Mouse (Mus musculus) forebrain, postnatal 0 days (tissue): ENCODE measurements around the gene Wwtr1. TPM values are rescaled to one million over a fixed set of nuclear protein-coding genes. Genes with fewer than 3 reads are reported as not detected.

Experiments used
- ATAC-seq: fragments of 200-750 bp; cut with Nextera tagmentation; 2 replicates; pipeline ENCODE4 v1.8.0; 2017; ENCODE audit warnings: mild to moderate bottlenecking, moderate library complexity
- DNase-seq: peaks from one replicate; pipeline ENCODE4 v3.0.0-alpha.2; 2015
- H3K27ac ChIP-seq: fragments of 300-500 bp; sonication (generic); 2 replicates; pipeline ENCODE4 v1.5.1; 2014; ENCODE audit warnings: low read depth, mild to moderate bottlenecking, antibody characterized with exemption, low read length, moderate library complexity, mixed read lengths
- H3K27me3 ChIP-seq: fragments of 300-500 bp; sonication (generic); 2 replicates; pipeline ENCODE4 v1.6.1; 2014; ENCODE audit warnings: mild to moderate bottlenecking, low read length, mixed read lengths; ENCODE audit not compliant: insufficient read depth
- H3K36me3 ChIP-seq: fragments of 300-500 bp; sonication (generic); 2 replicates; pipeline ENCODE4 v1.6.1; 2014; ENCODE audit warnings: mild to moderate bottlenecking, moderate library complexity; ENCODE audit not compliant: insufficient read depth
- H3K4me1 ChIP-seq: fragments of 300-500 bp; sonication (generic); 2 replicates; pipeline ENCODE4 v1.6.1; 2014; ENCODE audit warnings: antibody characterized with exemption; ENCODE audit not compliant: insufficient read depth
- H3K4me2 ChIP-seq: fragments of 300-500 bp; sonication (generic); 2 replicates; pipeline ENCODE4 v1.6.1; 2014; ENCODE audit warnings: low read depth, mild to moderate bottlenecking, moderate library complexity
- H3K4me3 ChIP-seq: fragments of 300-500 bp; sonication (generic); 2 replicates; pipeline ENCODE4 v1.5.1; 2014; ENCODE audit warnings: low read depth, low read length, mixed read lengths
- H3K9ac ChIP-seq: fragments of 300-500 bp; sonication (generic); 2 replicates; pipeline ENCODE4 v1.6.1; 2014; ENCODE audit warnings: mild to moderate bottlenecking
- H3K9me3 ChIP-seq: fragments of 300-500 bp; sonication (generic); 2 replicates; pipeline ENCODE4 v1.6.1; 2016; ENCODE audit warnings: low read length
- CTCF ChIP-seq: sonication (generic); IDR thresholded peaks from 2 replicates; pipeline ENCODE4 v1.5.1; 2016; ENCODE audit warnings: antibody characterized with exemption, control low read depth, low read depth
- WGBS: fragments of 180-500 bp; shearing (Covaris S2); extraction: QIAGEN DNeasy Blood & Tissue Kit; methylation state at CpG from one replicate; pipeline ENCODE4 v1.1.7; 2014; 5-methylcytosine and 5-hydroxymethylcytosine counted together
- polyA plus RNA-seq: library from polyadenylated mRNA; unstranded; fragments of >200 nt; fragmentation: Nextera tagmentation; extraction: Ambion mirVana; gene quantifications from 2 replicates; pipeline ENCODE4 v1.2.1, GENCODE M21; 2015
- total RNA-seq: library from RNA; depleted of rRNA; stranded (reverse); fragments of >200 nt; gene quantifications from 2 replicates; pipeline ENCODE4 v1.2.3, GENCODE M21; 2014

The Wwtr1 gene
- total and polyA plus RNA-seq, 2 experiments from 2014 or later: 12.1 to 39.1 TPM

- no peak for TF ChIP-seq CTCF
Observed at GRCm38 (mm10) chr3:57544154-57544553, 31.6 kb downstream of the Wwtr1 start.

GRCm38 (mm10) chr3:57542848-57543380, 32.8 kb downstream of the Wwtr1 start:
- Histone ChIP-seq H3K4me2 (no peak overlapping the region), H3K4me3 (no peak overlapping the region), H3K9me3 (no peaks in the 10 kb centered on the region), H3K36me3 (no peaks in the 10 kb centered on the region), H3K27me3 (no peaks in the 10 kb centered on the region), H3K27ac (no peak overlapping the region), H3K4me1 (no peaks in the 10 kb centered on the region), H3K9ac (no peak overlapping the region)
- no peak for ATAC-seq
- no peak for TF ChIP-seq CTCF
- no peak for DNase-seq

More at GRCm38 (mm10) chr3:57544154-57544553, 31.6 kb downstream of the Wwtr1 start:
- Histone ChIP-seq H3K27me3 (no peaks in the 10 kb centered on the region), H3K4me3 (no peak overlapping the region), H3K27ac (no peak overlapping the region), H3K9ac (no peak overlapping the region), H3K4me2 (no peak overlapping the region), H3K9me3 (no peaks in the 10 kb centered on the region), H3K4me1 (no peaks in the 10 kb centered on the region; the same call in 1 of the 2 replicates), H3K36me3 (no peaks in the 10 kb centered on the region)
- 85% methylated on average over 9 of the region's 9 CpGs for WGBS
- DNase-seq (no peak), ATAC-seq (no peak)

- Histone ChIP-seq H3K4me1 (no peaks in the 10 kb centered on the region), H3K4me2 (no peak overlapping the region), H3K9me3 (no peaks in the 10 kb centered on the region), H3K27me3 (no peaks in the 10 kb centered on the region), H3K4me3 (no peak overlapping the region), H3K27ac (no peak overlapping the region), H3K9ac (no peak overlapping the region), H3K36me3 (no peaks in the 10 kb centered on the region)
- DNase-seq: no peak
- 47% methylated on average over 7 of the region's 7 CpGs for WGBS
- TF ChIP-seq CTCF: no peak
- ATAC-seq: no peak
Observed at GRCm38 (mm10) chr3:57541205-57541604, 34.5 kb downstream of the Wwtr1 start.

GRCm38 (mm10) chr3:57540474-57540873, 35.2 kb downstream of the Wwtr1 start:
- Histone ChIP-seq H3K27me3 (no peaks in the 10 kb centered on the region), H3K4me1 (no peaks in the 10 kb centered on the region), H3K27ac (no peak overlapping the region), H3K4me3 (no peak overlapping the region), H3K9me3 (no peaks in the 10 kb centered on the region), H3K36me3 (no peaks in the 10 kb centered on the region), H3K9ac (no peak overlapping the region), H3K4me2 (no peak overlapping the region)
- DNase-seq (no peak), ATAC-seq (no peak)
- 62% methylated on average over 2 of the region's 2 CpGs for WGBS
- no peak for TF ChIP-seq CTCF

GRCm38 (mm10) chr3:57535483-57536185, 40.1 kb downstream of the Wwtr1 start:
- no peaks in the 10 kb centered on the region for H3K9me3 ChIP-seq
- DNase-seq (no peak), ATAC-seq (no peak)

GRCm38 (mm10) chr3:57534450-57534849, 41.3 kb downstream of the Wwtr1 start:
- peak; percentile 37 for DNase-seq
- no peak for TF ChIP-seq CTCF
- H3K36me3 ChIP-seq: no peaks in the 10 kb centered on the region
- 0 out of 2 replicates have a peak, but pooled peaks have one; percentile 42 for ATAC-seq
- 25% methylated on average over 6 of the region's 6 CpGs for WGBS
- H3K9ac ChIP-seq: no peak overlapping the region
- H3K4me3 ChIP-seq: no peak overlapping the region
- no peaks in the 10 kb centered on the region for H3K9me3 ChIP-seq
- no peak overlapping the region for H3K27ac ChIP-seq
- H3K4me1 ChIP-seq: no peaks in the 10 kb centered on the region
- no peak overlapping the region for H3K4me2 ChIP-seq
- no peaks in the 10 kb centered on the region for H3K27me3 ChIP-seq

More at GRCm38 (mm10) chr3:57535483-57536185, 40.1 kb downstream of the Wwtr1 start:
- WGBS: 86% methylated on average over 13 of the region's 13 CpGs
- H3K9ac ChIP-seq: no peak overlapping the region
- no peaks in the 10 kb centered on the region for H3K4me1 ChIP-seq
- no peak overlapping the region for H3K4me2 ChIP-seq
- TF ChIP-seq CTCF: no peak
- no peak overlapping the region for H3K4me3 ChIP-seq
- H3K27ac ChIP-seq: no peak overlapping the region
- no peaks in the 10 kb centered on the region for H3K27me3 ChIP-seq
- no peaks in the 10 kb centered on the region for H3K36me3 ChIP-seq

GRCm38 (mm10) chr3:57533876-57534275, 41.8 kb downstream of the Wwtr1 start:
- H3K9ac ChIP-seq: no peak overlapping the region
- 0 out of 2 replicates have a peak overlapping the region, but pooled peaks have one; percentile 13 for H3K4me2 ChIP-seq
- no peaks in the 10 kb centered on the region for H3K36me3 ChIP-seq
- H3K27me3 ChIP-seq: no peaks in the 10 kb centered on the region
- no peaks in the 10 kb centered on the region for H3K4me1 ChIP-seq
- H3K9me3 ChIP-seq: no peaks in the 10 kb centered on the region
- H3K27ac ChIP-seq: no peak overlapping the region
- WGBS: 50% methylated on average over 9 of the region's 9 CpGs
- ATAC-seq (peak; percentile 36; the same call in 1 of the 2 replicates), DNase-seq (peak; percentile 25)
- no peak overlapping the region for H3K4me3 ChIP-seq
- TF ChIP-seq CTCF: no peak
